Mouse (Mus musculus) heart, embryonic 13.5 days (tissue): ENCODE measurements around the gene Fbxw24. TPM values are rescaled to one million over a fixed set of nuclear protein-coding genes. Genes with fewer than 3 reads are reported as not detected.
"Not testable (repeated sequence)": the region's sequence is repeated elsewhere in the genome, so short reads cannot be mapped to it uniquely, and the experiment has no call there.

Source experiments
- ATAC-seq: fragments of 200-750 bp; cut with Nextera tagmentation; 2 replicates; pipeline ENCODE4 v1.8.0; 2017; ENCODE audit warnings: moderate TSS enrichment; ENCODE audit not compliant: insufficient number of reproducible peaks, low FRiP score, low TSS enrichment; ENCODE audit errors: extremely low read depth
- H3K27ac ChIP-seq: fragments of 300-500 bp; sonication (generic); replicated peaks from 2 replicates; pipeline ENCODE4 v1.5.1; 2015; ENCODE audit warnings: moderate library complexity, mild to moderate bottlenecking, inconsistent platforms
- H3K27me3 ChIP-seq: fragments of 300-500 bp; sonication (generic); replicated peaks from 2 replicates; pipeline ENCODE4 v1.6.1; 2015; ENCODE audit warnings: mild to moderate bottlenecking, inconsistent platforms
- H3K36me3 ChIP-seq: fragments of 300-500 bp; sonication (generic); 2 replicates; pipeline ENCODE4 v1.6.1; 2015; ENCODE audit warnings: mild to moderate bottlenecking, inconsistent platforms
- H3K4me1 ChIP-seq: fragments of 300-500 bp; sonication (generic); 2 replicates; pipeline ENCODE4 v1.6.1; 2015; ENCODE audit warnings: inconsistent platforms
- H3K4me2 ChIP-seq: fragments of 300-500 bp; sonication (generic); 2 replicates; pipeline ENCODE4 v1.6.1; 2015; ENCODE audit warnings: inconsistent platforms, mild to moderate bottlenecking, moderate library complexity
- H3K4me3 ChIP-seq: fragments of 300-500 bp; sonication (generic); 2 replicates; pipeline ENCODE4 v1.5.1; 2015; ENCODE audit warnings: moderate library complexity, mild to moderate bottlenecking, inconsistent platforms
- H3K9ac ChIP-seq: fragments of 300-500 bp; sonication (generic); 2 replicates; pipeline ENCODE4 v1.6.1; 2015; ENCODE audit warnings: inconsistent platforms, mild to moderate bottlenecking, moderate library complexity
- H3K9me3 ChIP-seq: fragments of 300-500 bp; sonication (generic); 2 replicates; pipeline ENCODE4 v1.6.1; 2016; ENCODE audit warnings: inconsistent platforms
- WGBS: fragments of 180-500 bp; shearing (Covaris S2); methylation state at CpG from one replicate; pipeline ENCODE4 v1.1.7; 2015; ENCODE audit warnings: mixed read lengths; 5-methylcytosine and 5-hydroxymethylcytosine counted together
- polyA plus RNA-seq: library from polyadenylated mRNA; unstranded; fragments of >200 nt; fragmentation: Nextera tagmentation; extraction: Ambion mirVana; gene quantifications from 2 replicates; pipeline ENCODE4 v1.2.1, GENCODE M21; 2015

Gene Fbxw24
- polyA plus RNA-seq: not detected in 2 replicates

- H3K4me2 ChIP-seq, H3K27me3 ChIP-seq, ATAC-seq, H3K36me3 ChIP-seq, H3K9ac ChIP-seq, H3K27ac ChIP-seq, H3K9me3 ChIP-seq, H3K4me3 ChIP-seq, H3K4me1 ChIP-seq: not testable (repeated sequence)
- WGBS: 61% methylated on average over 2 of the region's 2 CpGs
Measured at GRCm38 (mm10) chr9:109625957-109626356, at the start of gene Fbxw24. Fbxw24 (minus strand) TSS chr9:109626057.

GRCm38 (mm10) chr9:109664552-109664951 lies 38.7 kb upstream of the Fbxw24 start, which contains the start of gene Fbxw25:
Fbxw25 (minus strand) TSS chr9:109664652.
- not testable (repeated sequence) for H3K9ac ChIP-seq

GRCm38 (mm10) chr9:109606837-109607236 lies 19.0 kb downstream of the Fbxw24 start:
- WGBS: 40% methylated on average over 5 of the region's 5 CpGs
- not testable (repeated sequence) for H3K27ac ChIP-seq, H3K27me3 ChIP-seq, H3K4me1 ChIP-seq, H3K4me3 ChIP-seq, H3K4me2 ChIP-seq, H3K36me3 ChIP-seq, H3K9ac ChIP-seq, H3K9me3 ChIP-seq, ATAC-seq

More at GRCm38 (mm10) chr9:109664552-109664951, 38.7 kb upstream of the Fbxw24 start, which contains the start of gene Fbxw25:
- not testable (repeated sequence) for ATAC-seq, H3K36me3 ChIP-seq, H3K4me1 ChIP-seq, H3K27ac ChIP-seq, H3K9me3 ChIP-seq, H3K4me2 ChIP-seq, H3K4me3 ChIP-seq, H3K27me3 ChIP-seq
- 57% methylated on average over 2 of the region's 2 CpGs for WGBS

- 45% methylated on average over 2 of the region's 2 CpGs for WGBS
Measured at GRCm38 (mm10) chr9:109602128-109602527, 23.7 kb downstream of the Fbxw24 start.

GRCm38 (mm10) chr9:109597226-109597625 lies 28.6 kb downstream of the Fbxw24 start:
- Histone ChIP-seq H3K4me1 (no peaks in the 10 kb centered on the region), H3K4me2 (no peak overlapping the region), H3K27me3 (no peaks in the 10 kb centered on the region), H3K9ac (no peak overlapping the region), H3K36me3 (no peaks in the 10 kb centered on the region), H3K27ac (no peak overlapping the region), H3K9me3 (peaks cover 9% of the 10 kb centered on the region; the same call in 1 of the 2 replicates), H3K4me3 (no peak overlapping the region)
- no peak for ATAC-seq

More at GRCm38 (mm10) chr9:109602128-109602527, 23.7 kb downstream of the Fbxw24 start:
- not testable (repeated sequence) for H3K9me3 ChIP-seq, H3K27ac ChIP-seq, H3K36me3 ChIP-seq, H3K27me3 ChIP-seq, H3K4me1 ChIP-seq, ATAC-seq, H3K4me3 ChIP-seq, H3K4me2 ChIP-seq, H3K9ac ChIP-seq

- ATAC-seq: no peak
- 63% methylated on average over 2 of the region's 2 CpGs for WGBS
- peaks cover 9% of the 10 kb centered on the region; the same call in 1 of the 2 replicates for H3K9me3 ChIP-seq
- no peaks in the 10 kb centered on the region for H3K4me1 ChIP-seq
- no peak overlapping the region for H3K27ac ChIP-seq
- no peak overlapping the region for H3K4me2 ChIP-seq
- H3K4me3 ChIP-seq: no peak overlapping the region
- no peak overlapping the region for H3K9ac ChIP-seq
- no peaks in the 10 kb centered on the region for H3K27me3 ChIP-seq
- no peaks in the 10 kb centered on the region for H3K36me3 ChIP-seq
Measured at GRCm38 (mm10) chr9:109594866-109595265, 31.0 kb downstream of the Fbxw24 start.

GRCm38 (mm10) chr9:109568162-109568561 lies 57.7 kb downstream of the Fbxw24 start, which contains the start of gene Fbxw15:
Fbxw15 (minus strand) TSS chr9:109568262.
- WGBS: 77% methylated on average over 4 of the region's 4 CpGs
- H3K4me2 ChIP-seq, H3K9ac ChIP-seq, H3K36me3 ChIP-seq, H3K27me3 ChIP-seq, ATAC-seq, H3K4me3 ChIP-seq, H3K4me1 ChIP-seq, H3K9me3 ChIP-seq, H3K27ac ChIP-seq: not testable (repeated sequence)

- H3K27ac ChIP-seq: no peak overlapping the region
- no peaks in the 10 kb centered on the region for H3K9me3 ChIP-seq
- H3K27me3 ChIP-seq: no peaks in the 10 kb centered on the region
- WGBS: 56% methylated on average over 1 of the region's 1 CpGs
- H3K36me3 ChIP-seq: no peaks in the 10 kb centered on the region
- no peak overlapping the region for H3K4me3 ChIP-seq
- no peaks in the 10 kb centered on the region for H3K4me1 ChIP-seq
- no peak overlapping the region for H3K9ac ChIP-seq
- H3K4me2 ChIP-seq: no peak overlapping the region
- ATAC-seq: no peak
Measured at GRCm38 (mm10) chr9:109565546-109565945, 60.3 kb downstream of the Fbxw24 start.

- not testable (repeated sequence) for H3K27ac ChIP-seq, H3K4me1 ChIP-seq, H3K27me3 ChIP-seq, H3K4me3 ChIP-seq, H3K36me3 ChIP-seq, H3K4me2 ChIP-seq, ATAC-seq, H3K9me3 ChIP-seq, H3K9ac ChIP-seq
Measured at GRCm38 (mm10) chr9:109562106-109562505, 63.8 kb downstream of the Fbxw24 start.

- no peaks in the 10 kb centered on the region for H3K9me3 ChIP-seq
- WGBS: 60% methylated on average over 3 of the region's 3 CpGs
Measured at GRCm38 (mm10) chr9:109552483-109552882, 73.4 kb downstream of the Fbxw24 start.

More at GRCm38 (mm10) chr9:109552483-109552882, 73.4 kb downstream of the Fbxw24 start:
- H3K9ac ChIP-seq: no peak overlapping the region
- ATAC-seq: no peak
- H3K27me3 ChIP-seq: no peaks in the 10 kb centered on the region
- no peak overlapping the region for H3K4me2 ChIP-seq
- H3K27ac ChIP-seq: no peak overlapping the region
- no peaks in the 10 kb centered on the region for H3K36me3 ChIP-seq
- no peak overlapping the region for H3K4me3 ChIP-seq
- no peaks in the 10 kb centered on the region for H3K4me1 ChIP-seq
